Mouse (Mus musculus) midbrain, embryonic 12.5 days (tissue): ENCODE results near the gene Dmkn. TPM values are rescaled to one million over a fixed set of nuclear protein-coding genes. Genes with fewer than 3 reads are reported as not detected.

ENCODE experiments used
- ATAC-seq: fragments of 200-750 bp; cut with Nextera tagmentation; 2 replicates; pipeline ENCODE4 v1.8.0; 2017; ENCODE audit warnings: low read depth, moderate TSS enrichment, moderate library complexity; ENCODE audit not compliant: low FRiP score
- H3K27ac ChIP-seq: fragments of 300-500 bp; sonication (generic); replicated peaks from 2 replicates; pipeline ENCODE4 v1.5.1; 2016; ENCODE audit warnings: mild to moderate bottlenecking
- H3K27me3 ChIP-seq: fragments of 300-500 bp; sonication (generic); 2 replicates; pipeline ENCODE4 v1.6.1; 2016; ENCODE audit warnings: mild to moderate bottlenecking
- H3K36me3 ChIP-seq: fragments of 300-500 bp; sonication (generic); 2 replicates; pipeline ENCODE4 v1.6.1; 2016
- H3K4me1 ChIP-seq: fragments of 300-500 bp; sonication (generic); 2 replicates; pipeline ENCODE4 v1.6.1; 2016
- H3K4me2 ChIP-seq: fragments of 300-500 bp; sonication (generic); replicated peaks from 2 replicates; pipeline ENCODE4 v1.6.1; 2016; ENCODE audit warnings: mild to moderate bottlenecking, moderate library complexity
- H3K4me3 ChIP-seq: fragments of 300-500 bp; sonication (generic); 2 replicates; pipeline ENCODE4 v1.5.1; 2016; ENCODE audit warnings: mild to moderate bottlenecking
- H3K9ac ChIP-seq: fragments of 300-500 bp; sonication (generic); replicated peaks from 2 replicates; pipeline ENCODE4 v1.6.1; 2016; ENCODE audit warnings: mild to moderate bottlenecking, moderate library complexity
- H3K9me3 ChIP-seq: fragments of 300-500 bp; sonication (generic); 2 replicates; pipeline ENCODE4 v1.6.1; 2016; ENCODE audit warnings: mild to moderate bottlenecking
- WGBS: fragments of 180-500 bp; shearing (Covaris S2); methylation state at CpG from one replicate; pipeline ENCODE4 v1.1.7; 2016; 5-methylcytosine and 5-hydroxymethylcytosine counted together
- polyA plus RNA-seq: library from polyadenylated mRNA; unstranded; fragments of >200 nt; fragmentation: Nextera tagmentation; extraction: Ambion mirVana; gene quantifications from 2 replicates; pipeline ENCODE4 v1.2.1, GENCODE M21; 2016

Dmkn gene
- polyA plus RNA-seq, 1 experiment from 2014 or later: 0.20 TPM

DNA sequence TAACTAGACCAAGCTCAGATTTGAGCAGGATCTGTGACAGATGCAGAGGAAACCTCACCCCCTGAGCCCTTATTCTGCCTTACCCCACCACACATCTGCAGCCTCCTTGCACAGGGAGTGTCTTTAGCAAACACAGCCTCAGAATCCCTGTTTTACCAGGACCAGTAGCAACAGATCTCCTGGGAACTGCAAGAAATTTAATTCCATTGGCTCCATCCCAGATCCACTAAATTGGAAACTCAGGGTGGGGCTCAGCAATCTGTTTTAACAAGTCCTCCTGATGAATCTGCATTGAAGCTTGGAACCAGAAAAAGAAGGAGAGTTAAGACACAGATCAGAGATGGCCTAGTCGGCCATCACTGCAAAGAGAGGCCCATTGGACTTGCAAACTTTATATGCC lies 33.2 kb downstream of the Dmkn start:
- no peak for ATAC-seq
- H3K36me3 ChIP-seq: no peaks in the 10 kb centered on the region
- 69% methylated on average over 1 of the region's 1 CpGs for WGBS

DNA sequence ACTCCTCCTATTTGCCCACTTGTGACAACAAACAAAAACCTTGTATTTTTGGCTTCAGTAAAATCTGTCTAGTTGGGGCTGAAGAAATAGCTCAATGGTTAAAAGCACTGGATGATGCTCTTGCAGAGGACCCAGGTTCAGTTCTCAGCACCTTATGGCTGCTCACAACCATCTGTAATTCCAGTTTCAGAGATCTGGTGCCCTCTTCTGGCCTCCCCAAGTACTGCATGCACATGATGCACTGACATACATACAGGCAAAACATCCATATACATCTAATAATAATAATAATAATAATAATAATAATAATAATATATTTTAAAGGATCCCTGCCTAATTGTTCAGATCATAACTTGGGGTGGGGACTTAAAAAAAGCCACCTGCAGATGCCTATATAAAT lies 37.1 kb downstream of the Dmkn start:
- H3K9me3 ChIP-seq: peaks cover 6% of the 10 kb centered on the region; the same call in 1 of the 2 replicates
- no peak for ATAC-seq
- no peaks in the 10 kb centered on the region for H3K27me3 ChIP-seq
- H3K27ac ChIP-seq: no peak overlapping the region
- H3K4me3 ChIP-seq: no peak overlapping the region
- no peak overlapping the region for H3K9ac ChIP-seq
- H3K36me3 ChIP-seq: no peaks in the 10 kb centered on the region
- no peak overlapping the region for H3K4me2 ChIP-seq
- no peaks in the 10 kb centered on the region for H3K4me1 ChIP-seq

More for the DNA sequence above, 33.2 kb downstream of the Dmkn start:
- no peak overlapping the region for H3K9ac ChIP-seq
- H3K4me2 ChIP-seq: no peak overlapping the region
- no peaks in the 10 kb centered on the region for H3K27me3 ChIP-seq
- H3K4me1 ChIP-seq: no peaks in the 10 kb centered on the region
- no peak overlapping the region for H3K4me3 ChIP-seq
- peaks cover 6% of the 10 kb centered on the region; the same call in 1 of the 2 replicates for H3K9me3 ChIP-seq
- H3K27ac ChIP-seq: no peak overlapping the region

DNA sequence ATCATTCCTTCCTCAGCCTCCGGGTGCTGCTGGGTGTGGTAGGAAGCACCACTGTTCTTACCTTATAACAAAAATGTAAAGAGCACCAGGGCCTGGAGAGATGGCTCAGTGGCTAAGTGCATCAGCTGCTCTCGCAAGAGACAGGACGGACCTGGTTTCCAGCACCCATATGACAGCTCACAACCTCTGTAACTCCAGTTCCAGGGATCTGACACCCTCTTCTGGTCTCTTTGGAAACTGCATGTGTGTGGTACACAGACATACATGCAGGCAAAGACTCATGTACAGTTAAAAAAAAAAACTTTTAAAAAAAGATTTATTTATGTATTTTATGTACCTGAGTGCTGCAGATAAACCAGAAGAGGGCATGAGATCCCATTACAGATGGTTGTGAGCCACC lies 39.7 kb downstream of the Dmkn start:
- 94% methylated on average over 3 of the region's 3 CpGs for WGBS
- no peaks in the 10 kb centered on the region for H3K36me3 ChIP-seq
- no peaks in the 10 kb centered on the region for H3K27me3 ChIP-seq
- ATAC-seq: no peak
- H3K4me1 ChIP-seq: no peaks in the 10 kb centered on the region
- no peak overlapping the region for H3K4me3 ChIP-seq
- H3K9me3 ChIP-seq: peaks cover 6% of the 10 kb centered on the region; the same call in 1 of the 2 replicates
- no peak overlapping the region for H3K27ac ChIP-seq
- no peak overlapping the region for H3K4me2 ChIP-seq
- no peak overlapping the region for H3K9ac ChIP-seq

DNA sequence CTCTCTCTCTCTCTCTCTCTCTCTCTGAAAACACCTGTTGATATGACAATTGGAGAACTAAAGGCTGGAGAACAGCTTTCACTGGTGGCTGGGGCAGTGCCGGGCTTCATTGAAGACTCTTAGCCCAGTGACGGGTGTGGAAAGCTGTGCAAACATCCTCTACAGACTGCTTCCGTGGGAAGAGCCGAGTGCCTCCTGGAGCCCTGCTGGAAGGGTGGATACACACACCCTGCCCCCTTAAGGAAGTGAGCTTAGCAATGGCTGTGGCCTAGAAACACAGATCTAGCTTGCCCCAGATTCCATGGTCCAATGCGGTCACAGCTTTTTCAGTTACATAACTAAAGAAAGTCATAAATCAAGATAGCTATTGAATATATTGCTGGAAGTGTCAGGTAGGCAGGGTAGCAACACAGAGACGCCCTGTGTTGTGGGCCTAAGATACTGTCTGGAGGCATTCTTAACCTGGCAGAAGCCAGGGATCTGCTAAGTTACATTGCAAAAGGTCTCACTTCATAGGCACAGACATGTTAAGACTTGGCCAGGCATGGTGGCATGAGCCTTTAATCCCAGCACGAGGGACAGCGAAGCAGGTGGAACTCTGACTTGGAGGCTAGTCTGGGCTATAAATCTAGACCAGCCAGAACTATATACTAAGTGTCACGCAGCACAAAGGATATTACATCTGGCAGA lies 40.6 kb downstream of the Dmkn start:
- WGBS: 85% methylated on average over 9 of the region's 9 CpGs
- H3K36me3 ChIP-seq: no peaks in the 10 kb centered on the region
- H3K9me3 ChIP-seq: peaks cover 6% of the 10 kb centered on the region; the same call in 1 of the 2 replicates
- no peak overlapping the region for H3K4me3 ChIP-seq
- H3K27me3 ChIP-seq: no peaks in the 10 kb centered on the region
- H3K27ac ChIP-seq: no peak overlapping the region
- no peak overlapping the region for H3K4me2 ChIP-seq
- no peak for ATAC-seq
- H3K4me1 ChIP-seq: no peaks in the 10 kb centered on the region
- H3K9ac ChIP-seq: no peak overlapping the region

DNA sequence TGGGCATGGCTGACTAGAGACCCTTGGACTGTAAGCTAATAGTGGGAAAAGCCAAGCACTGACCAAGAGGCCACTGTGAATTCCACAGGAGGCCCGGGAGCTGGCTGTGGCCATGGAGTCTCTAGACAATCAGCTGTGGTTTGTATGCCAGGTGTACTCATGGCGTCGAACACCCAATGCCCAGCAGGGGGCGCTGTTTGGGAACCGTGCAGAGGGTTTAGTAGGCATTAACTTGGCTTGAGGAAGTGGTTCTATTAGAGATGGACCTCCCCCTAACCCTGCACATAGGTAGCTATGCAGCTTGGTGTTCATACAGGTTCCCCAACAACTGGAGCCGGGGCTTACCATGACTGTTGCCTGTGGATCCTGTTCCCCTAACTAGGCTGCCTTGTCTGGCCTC lies 42.4 kb downstream of the Dmkn start:
- Histone ChIP-seq H3K36me3 (no peaks in the 10 kb centered on the region), H3K4me3 (no peak overlapping the region), H3K27ac (no peak overlapping the region), H3K9me3 (no peaks in the 10 kb centered on the region), H3K4me2 (no peak overlapping the region), H3K4me1 (no peaks in the 10 kb centered on the region), H3K27me3 (no peaks in the 10 kb centered on the region), H3K9ac (no peak overlapping the region)
- WGBS: 50% methylated on average over 6 of the region's 6 CpGs
- no peak for ATAC-seq

DNA sequence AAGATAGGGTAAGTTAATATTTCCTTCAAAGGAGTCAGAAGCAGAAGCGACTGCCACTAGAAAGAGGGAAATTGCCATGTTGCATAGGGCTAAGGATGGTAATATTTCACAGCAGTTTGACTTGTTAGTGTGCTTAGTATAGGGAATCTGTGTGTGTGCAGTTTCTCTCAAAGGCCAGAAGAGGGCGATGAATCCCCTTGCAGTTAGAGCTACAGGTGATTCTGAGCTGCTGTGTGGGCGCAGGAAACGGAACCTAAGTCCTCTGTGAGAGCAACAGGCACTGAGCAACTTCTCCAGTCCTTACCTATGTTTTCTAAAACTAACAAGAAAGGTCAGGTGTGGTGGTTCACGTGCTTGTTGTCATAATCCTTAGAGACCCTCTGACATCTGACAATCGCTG lies 46.8 kb downstream of the Dmkn start:
- WGBS: 57% methylated on average over 6 of the region's 6 CpGs
- H3K27me3 ChIP-seq: no peaks in the 10 kb centered on the region
- H3K4me1 ChIP-seq: no peaks in the 10 kb centered on the region
- H3K9ac ChIP-seq: no peak overlapping the region
- no peak overlapping the region for H3K4me3 ChIP-seq
- no peak overlapping the region for H3K27ac ChIP-seq
- H3K4me2 ChIP-seq: no peak overlapping the region
- no peaks in the 10 kb centered on the region for H3K36me3 ChIP-seq
- no peaks in the 10 kb centered on the region for H3K9me3 ChIP-seq
- ATAC-seq: no peak

DNA sequence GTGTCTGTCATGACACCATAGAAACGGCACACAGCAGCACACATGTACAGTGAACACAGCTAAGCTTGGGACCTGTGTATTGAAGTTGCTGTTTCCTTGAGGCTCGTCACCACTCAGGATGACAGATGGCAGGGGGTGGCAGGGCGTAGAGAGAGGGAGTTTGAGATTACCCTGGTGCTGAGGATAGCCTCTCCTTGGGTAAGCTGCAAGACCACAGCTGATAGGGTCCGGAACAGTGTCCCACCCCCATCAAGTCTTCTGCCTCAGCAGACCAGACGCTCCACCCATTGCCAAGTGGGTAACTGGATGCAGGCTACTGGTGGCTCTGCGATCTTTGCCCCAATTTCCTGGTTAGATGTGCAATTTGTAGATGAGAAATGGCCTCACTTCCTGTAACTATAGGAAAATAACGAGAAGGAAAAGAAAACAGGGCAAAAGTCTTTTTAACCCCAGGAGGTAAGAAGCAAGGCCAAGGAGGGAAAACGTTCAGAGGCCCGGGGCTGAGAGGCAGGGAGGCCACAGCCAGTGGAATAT lies 48.3 kb downstream of the Dmkn start:
- Histone ChIP-seq H3K4me1 (no peaks in the 10 kb centered on the region), H3K4me3 (no peak overlapping the region), H3K27me3 (no peaks in the 10 kb centered on the region), H3K27ac (no peak overlapping the region), H3K4me2 (no peak overlapping the region), H3K9ac (no peak overlapping the region), H3K36me3 (no peaks in the 10 kb centered on the region), H3K9me3 (no peaks in the 10 kb centered on the region)
- no peak for ATAC-seq
- 72% methylated on average over 9 of the region's 9 CpGs for WGBS

DNA sequence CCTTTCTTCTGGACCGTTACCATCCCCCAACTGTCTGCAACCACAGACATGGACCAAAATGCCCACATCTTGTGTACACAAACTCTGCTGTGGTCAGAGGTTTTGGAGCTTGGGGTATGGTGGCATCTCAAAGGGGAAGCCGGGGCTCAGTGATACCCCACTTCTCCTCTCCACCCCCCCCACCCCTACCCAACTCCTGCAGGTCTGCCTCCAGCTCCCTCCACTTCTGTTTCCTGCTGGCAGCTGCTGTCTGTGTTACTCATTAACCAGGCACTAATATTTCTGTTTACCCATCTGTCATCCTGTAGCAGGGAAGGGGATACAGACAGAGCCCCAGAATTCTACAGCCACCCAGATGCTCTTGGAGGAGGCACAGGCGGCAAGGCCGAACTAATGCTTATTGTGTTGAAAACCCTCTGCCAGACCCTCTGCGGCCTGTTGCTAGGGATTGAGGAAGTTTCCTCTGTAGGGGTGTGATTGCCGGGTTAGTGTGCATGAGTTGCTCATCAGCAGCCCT lies 48.8 kb downstream of the Dmkn start:
- Histone ChIP-seq H3K36me3 (no peaks in the 10 kb centered on the region), H3K27me3 (no peaks in the 10 kb centered on the region), H3K4me3 (no peak overlapping the region), H3K9me3 (no peaks in the 10 kb centered on the region), H3K4me2 (no peak overlapping the region), H3K27ac (no peak overlapping the region), H3K4me1 (no peaks in the 10 kb centered on the region), H3K9ac (no peak overlapping the region)
- ATAC-seq: no peak
- 79% methylated on average over 6 of the region's 6 CpGs for WGBS

DNA sequence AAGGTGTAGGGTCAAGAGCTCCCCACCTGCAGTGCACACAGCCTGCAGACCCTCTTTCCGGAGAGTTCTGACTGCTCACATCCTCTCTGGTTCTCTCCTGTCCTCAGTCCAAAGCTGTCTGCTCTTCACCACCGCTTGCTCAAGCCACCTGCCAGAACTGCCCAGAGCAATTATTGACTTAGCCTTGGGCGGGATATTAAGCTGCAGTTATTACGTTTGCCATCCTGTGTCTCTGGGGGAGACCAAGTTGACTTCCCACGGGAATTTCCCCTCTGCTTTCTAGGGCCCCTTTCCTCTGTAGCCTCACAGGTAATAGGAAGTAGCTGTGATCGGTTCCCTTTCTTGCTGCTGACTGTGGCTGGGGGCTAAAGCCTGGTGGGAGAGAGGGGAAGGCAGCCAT lies 56.6 kb downstream of the Dmkn start:
- no peak overlapping the region for H3K27ac ChIP-seq
- H3K4me3 ChIP-seq: no peak overlapping the region
- 71% methylated on average over 6 of the region's 6 CpGs for WGBS
- no peaks in the 10 kb centered on the region for H3K4me1 ChIP-seq
- ATAC-seq: no peak
- no peaks in the 10 kb centered on the region for H3K9me3 ChIP-seq
- H3K36me3 ChIP-seq: no peaks in the 10 kb centered on the region
- H3K27me3 ChIP-seq: no peaks in the 10 kb centered on the region
- H3K9ac ChIP-seq: no peak overlapping the region
- H3K4me2 ChIP-seq: no peak overlapping the region

DNA sequence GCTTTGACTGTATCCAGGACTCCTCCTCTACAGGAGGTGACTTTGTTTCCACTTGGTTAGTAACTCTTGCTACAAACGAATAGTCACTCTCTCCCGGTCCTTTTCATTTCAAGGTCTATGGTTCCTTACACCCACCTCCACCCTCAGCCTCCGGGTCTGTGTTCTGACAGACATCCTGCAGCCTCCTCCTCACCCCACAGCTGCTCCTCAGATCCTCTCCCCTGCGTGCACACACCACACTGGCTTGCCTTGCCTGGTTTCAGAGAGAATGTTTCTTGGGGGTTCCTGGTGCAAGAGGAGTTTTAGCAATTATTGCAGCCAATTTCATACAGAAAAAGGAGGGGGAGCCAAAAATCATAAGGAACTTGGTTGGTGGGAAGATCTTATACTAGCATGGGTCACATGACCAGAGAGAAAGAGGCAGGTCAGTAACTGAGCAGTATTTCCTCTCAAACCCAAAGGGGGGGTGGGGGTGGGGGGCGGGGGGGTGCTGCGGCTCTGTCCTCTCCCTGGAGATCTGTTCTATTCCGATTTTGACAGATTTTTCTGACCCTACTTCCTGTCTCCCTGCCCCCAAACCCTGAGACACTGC lies 57.4 kb downstream of the Dmkn start:
- Histone ChIP-seq H3K27me3 (no peaks in the 10 kb centered on the region), H3K9ac (no peak overlapping the region), H3K36me3 (no peaks in the 10 kb centered on the region), H3K9me3 (no peaks in the 10 kb centered on the region), H3K4me3 (no peak overlapping the region), H3K27ac (no peak overlapping the region), H3K4me1 (no peaks in the 10 kb centered on the region), H3K4me2 (no peak overlapping the region)
- ATAC-seq: no peak
- 71% methylated on average over 7 of the region's 7 CpGs for WGBS

DNA sequence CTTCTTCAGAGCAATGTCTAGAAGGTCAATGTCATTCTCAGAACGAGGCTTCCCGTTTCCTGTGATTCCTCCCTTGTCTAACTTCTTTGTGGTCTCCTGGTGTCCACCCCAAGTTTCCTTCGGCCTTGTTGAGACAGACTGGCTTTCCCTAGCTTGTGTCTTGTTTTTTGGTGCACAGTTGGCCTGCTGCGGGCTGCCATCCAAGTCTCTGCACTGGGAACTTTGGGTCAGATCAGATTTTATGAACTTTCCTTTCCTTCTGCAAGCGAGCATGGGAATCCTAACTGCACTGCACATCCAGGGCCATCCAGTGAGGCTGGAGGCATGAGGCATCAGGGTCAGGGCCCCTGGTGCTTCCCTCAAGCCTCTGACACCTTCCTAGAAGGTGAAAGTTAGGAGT lies 58.0 kb downstream of the Dmkn start:
- 74% methylated on average over 5 of the region's 5 CpGs for WGBS
- Histone ChIP-seq H3K27me3 (no peaks in the 10 kb centered on the region), H3K4me1 (no peaks in the 10 kb centered on the region), H3K4me2 (no peak overlapping the region), H3K4me3 (no peak overlapping the region), H3K27ac (no peak overlapping the region), H3K36me3 (no peaks in the 10 kb centered on the region), H3K9ac (no peak overlapping the region), H3K9me3 (no peaks in the 10 kb centered on the region)
- no peak for ATAC-seq

DNA sequence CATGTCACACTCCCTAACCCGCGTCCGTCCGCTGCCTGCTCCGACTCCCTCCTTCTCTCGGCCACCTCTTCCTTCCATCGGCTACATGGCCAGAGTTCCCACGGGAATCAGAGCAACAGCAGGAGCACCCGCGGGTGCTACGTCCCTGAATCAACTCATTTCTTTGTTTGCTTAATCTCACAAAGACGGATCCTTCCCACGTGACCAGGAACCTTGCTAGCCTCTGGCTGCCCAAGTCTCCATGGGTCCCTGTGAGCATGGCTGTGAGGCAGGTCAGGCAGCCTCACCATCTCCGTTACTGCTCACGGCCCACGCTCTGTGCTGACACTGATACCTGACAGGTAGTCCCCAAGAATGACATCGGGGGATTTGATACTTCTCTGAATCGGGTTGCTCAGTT lies 60.1 kb downstream of the Dmkn start, which contains the start of gene Ffar2:
Ffar2 (minus strand) TSS at position 101 of the 400 bp plus-strand sequence.
- Histone ChIP-seq H3K27ac (no peak within 1 kb of the TSS), H3K27me3 (no peaks in the 10 kb centered on the region), H3K9me3 (no peaks in the 10 kb centered on the region), H3K4me3 (no peak within 1 kb of the TSS), H3K9ac (no peak within 1 kb of the TSS), H3K4me1 (no peaks in the 10 kb centered on the region), H3K36me3 (no peaks in the 10 kb centered on the region), H3K4me2 (no peak within 1 kb of the TSS)
- WGBS: 92% methylated on average over 18 of the region's 18 CpGs
- ATAC-seq: no peak
